Mouse (Mus musculus) myocyte (in vitro differentiated cells): ENCODE results near the gene Med1.

Experiments used
- CEBPB ChIP-seq: IDR thresholded peaks from 2 replicates; pipeline ENCODE4 v1.6.1; 2011; ENCODE audit warnings: mild to moderate bottlenecking, moderate library complexity; ENCODE audit not compliant: poor library complexity, insufficient read depth, severe bottlenecking
- MYOD1 ChIP-seq, 3 experiments: IDR thresholded peaks; one replicate each; pipeline ENCODE4 v1.6.1; 2011; ENCODE audit warnings: control low read depth in 2 of 3, low read depth in 2 of 3, mild to moderate bottlenecking in 2 of 3, moderate library complexity in 1 of 3; ENCODE audit not compliant: insufficient read length in 2 of 3, control insufficient read depth in 1 of 3
- POLR2A ChIP-seq: IDR thresholded peaks from one replicate; pipeline ENCODE4 v1.6.1; 2011; ENCODE audit warnings: low read depth, mild to moderate bottlenecking, control low read depth, moderate library complexity; ENCODE audit not compliant: insufficient read length
- POLR2AphosphoS2 ChIP-seq: IDR thresholded peaks from one replicate; pipeline ENCODE4 v1.6.1; 2011; ENCODE audit warnings: low read depth, control low read depth; ENCODE audit not compliant: insufficient read length
- REST ChIP-seq: IDR thresholded peaks from one replicate; pipeline ENCODE4 v1.6.1; 2011; ENCODE audit warnings: mild to moderate bottlenecking, control low read depth, moderate library complexity; ENCODE audit not compliant: insufficient read depth, insufficient read length
- USF1 ChIP-seq: IDR thresholded peaks from one replicate; pipeline ENCODE4 v1.6.1; 2011; ENCODE audit warnings: low read depth, mild to moderate bottlenecking, control low read depth, moderate library complexity

DNA sequence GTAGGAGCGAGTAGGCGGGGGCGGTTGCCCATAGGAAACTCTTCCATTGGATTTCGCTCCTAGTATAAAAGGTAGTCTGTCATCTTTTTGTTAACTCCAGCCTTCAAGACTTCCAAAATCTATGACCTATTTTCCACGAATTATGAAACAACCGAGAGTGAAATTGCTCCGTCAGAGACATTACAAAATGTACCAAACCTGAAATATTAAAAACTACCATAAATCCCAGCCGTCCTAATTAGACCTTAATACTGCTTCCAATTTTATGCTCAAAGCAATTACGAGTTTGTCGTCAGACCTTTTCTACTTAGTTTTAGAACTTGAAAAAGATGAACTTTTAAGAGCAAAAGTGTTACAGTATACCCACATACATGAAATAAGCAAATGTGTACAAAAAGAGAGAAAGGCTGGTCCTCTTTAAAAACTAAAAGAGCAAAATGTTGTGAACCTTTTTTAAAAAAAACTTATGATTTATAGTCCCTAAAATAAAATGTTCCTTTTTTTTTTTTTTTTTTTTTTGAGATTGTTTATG, 42.4 kb downstream of the Med1 start:
- TF ChIP-seq MYOD1 (IDR thresholded peaks at IDR 0.05; ENCODE audit: control insufficient read depth in 1 of 3, insufficient read length in 2 of 3, low read depth in 2 of 3): no peak
- TF ChIP-seq POLR2A: no peak
- TF ChIP-seq REST: no peak
- TF ChIP-seq POLR2AphosphoS2: no peak
- TF ChIP-seq USF1: no peak
- TF ChIP-seq CEBPB: no peak
